ENCODE assay signal across 13 mouse cellular contexts in the genomic region with DNA sequence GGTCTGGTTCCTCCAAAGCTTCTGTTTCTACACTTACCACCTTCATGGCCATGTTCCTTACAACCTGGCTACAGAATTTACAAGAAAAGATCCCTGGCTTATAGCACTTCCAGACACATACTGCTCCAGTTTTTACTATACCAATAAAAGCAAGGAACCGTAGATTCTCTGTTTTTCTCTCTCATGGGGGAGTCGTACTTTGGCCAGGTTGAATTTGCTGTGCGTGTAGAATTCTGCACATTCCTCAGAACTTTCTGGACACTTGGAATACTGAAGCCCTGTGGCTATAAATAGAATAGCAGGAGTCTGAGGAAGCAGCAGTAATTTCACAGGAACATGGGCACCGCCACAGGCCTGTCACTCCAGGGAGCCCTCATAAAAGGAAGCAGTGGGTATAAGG.
DNase-seq lines count a peak whose midpoint lies in the region; ATAC-seq lines count a peak whose summit lies in the region.
"Had no signal": no experiment of that assay in that cellular context is flagged by ENCODE, and none has a peak within 500 bp of the region (broad histone marks: within the 10 kb centered on the region; RNA-seq: fewer than 3 reads in every experiment).

No protein-coding gene starts in this region.

- no peak for DNase-seq in hindbrain, embryonic 10.5 days (ENCODE audit: low spot score)
- no peak for DNase-seq in embryonic facial prominence, embryonic 14.5 days (ENCODE audit: low spot score)
- peak; percentile 46 for DNase-seq in kidney, adult 18-20 months
- DNase-seq in ovary, postnatal 36 days (ENCODE audit: low spot score): no peak
- DNase-seq: cerebellum, adult 11-12 months; gastrocnemius, postnatal 36 days; layer of hippocampus, adult 9-11 months; liver, postnatal 0 days; right cerebral cortex, postnatal 4 days had no signal

- no peak overlapping the region for H3K9ac ChIP-seq in hindbrain, embryonic 16.5 days (ENCODE audit: low read depth, low read length)
- H3K9ac ChIP-seq in embryonic facial prominence, embryonic 14.5 days (ENCODE audit: low read depth, low read length): no peak overlapping the region
- no peak overlapping the region for H3K9ac ChIP-seq in limb, embryonic 15.5 days
- H3K9ac ChIP-seq: liver, postnatal 0 days had no signal

- peaks cover 3% of the 10 kb centered on the region; the same call in 1 of the 2 replicates for H3K4me1 ChIP-seq in hindbrain, embryonic 16.5 days (ENCODE audit: control insufficient read depth, insufficient read depth, low read depth, low read length)
- H3K4me1 ChIP-seq in hindbrain, embryonic 10.5 days (replicated peaks): no peaks in the 10 kb centered on the region
- peaks cover 6% of the 10 kb centered on the region; the same call in 1 of the 2 replicates for H3K4me1 ChIP-seq in embryonic facial prominence, embryonic 14.5 days (ENCODE audit: control insufficient read depth, insufficient read depth, low read length)
- peaks cover 18% of the 10 kb centered on the region for H3K4me1 ChIP-seq in limb, embryonic 15.5 days

- H3K4me3 ChIP-seq in hindbrain, embryonic 16.5 days (ENCODE audit: low read length): no peak overlapping the region
- H3K4me3 ChIP-seq in hindbrain, embryonic 10.5 days: no peak overlapping the region
- H3K4me3 ChIP-seq in embryonic facial prominence, embryonic 14.5 days (ENCODE audit: low read depth, low read length): no peak overlapping the region
- H3K4me3 ChIP-seq in limb, embryonic 15.5 days: no peak overlapping the region
- H3K4me3 ChIP-seq: myocyte had no signal

- H3K27me3 ChIP-seq in hindbrain, embryonic 16.5 days (replicated peaks; ENCODE audit: control insufficient read depth, insufficient read depth, low read length): no peaks in the 10 kb centered on the region
- no peaks in the 10 kb centered on the region for H3K27me3 ChIP-seq in hindbrain, embryonic 10.5 days (ENCODE audit: insufficient read depth, poor library complexity, severe bottlenecking)
- H3K27me3 ChIP-seq in embryonic facial prominence, embryonic 14.5 days (replicated peaks; ENCODE audit: control insufficient read depth, insufficient read depth, low read length): no peaks in the 10 kb centered on the region
- no peaks in the 10 kb centered on the region for H3K27me3 ChIP-seq in limb, embryonic 15.5 days

- no peak for ATAC-seq in hindbrain, embryonic 16.5 days
- ATAC-seq in embryonic facial prominence, embryonic 14.5 days (ENCODE audit: low read depth): no peak
- peak; percentile 52; the same call in 1 of the 2 replicates for ATAC-seq in limb, embryonic 15.5 days (ENCODE audit: insufficient number of reproducible peaks, low FRiP score, low TSS enrichment, low read depth)
- ATAC-seq in cerebellum, adult (ENCODE audit: insufficient number of reproducible peaks, low FRiP score, low TSS enrichment): no peak
- ATAC-seq: liver, postnatal 0 days had no signal

- peak overlapping the region; percentile 14; the same call in 1 of the 2 replicates for H3K27ac ChIP-seq in hindbrain, embryonic 16.5 days (ENCODE audit: low read depth, low read length)
- H3K27ac ChIP-seq in hindbrain, embryonic 10.5 days: no peak overlapping the region
- H3K27ac ChIP-seq in embryonic facial prominence, embryonic 14.5 days (replicated peaks; ENCODE audit: low read depth, low read length): peak overlapping the region; percentile 3; the same call in 1 of the 2 replicates
- peak overlapping the region; percentile 75 for H3K27ac ChIP-seq in limb, embryonic 15.5 days

- H3K36me3 ChIP-seq in hindbrain, embryonic 16.5 days (ENCODE audit: control insufficient read depth, insufficient read depth, low read length): no peaks in the 10 kb centered on the region
- H3K36me3 ChIP-seq in hindbrain, embryonic 10.5 days: no peaks in the 10 kb centered on the region
- H3K36me3 ChIP-seq in embryonic facial prominence, embryonic 14.5 days (ENCODE audit: control insufficient read depth, insufficient read depth, low read length): no peaks in the 10 kb centered on the region
- no peaks in the 10 kb centered on the region for H3K36me3 ChIP-seq in limb, embryonic 15.5 days

- peaks cover 3% of the 10 kb centered on the region; the same call in 1 of the 2 replicates for H3K9me3 ChIP-seq in hindbrain, embryonic 16.5 days (ENCODE audit: control insufficient read depth, low read length)
- 0 out of 2 replicates have a peak, but pooled peaks cover 2% of the 10 kb centered on the region for H3K9me3 ChIP-seq in hindbrain, embryonic 10.5 days
- no peaks in the 10 kb centered on the region for H3K9me3 ChIP-seq in embryonic facial prominence, embryonic 14.5 days (ENCODE audit: control insufficient read depth, low read length)
- no peaks in the 10 kb centered on the region for H3K9me3 ChIP-seq in limb, embryonic 15.5 days

- no peak overlapping the region for H3K4me2 ChIP-seq in hindbrain, embryonic 16.5 days (ENCODE audit: low read length)
- no peak overlapping the region for H3K4me2 ChIP-seq in embryonic facial prominence, embryonic 14.5 days (ENCODE audit: low read depth, low read length)
- no peak overlapping the region for H3K4me2 ChIP-seq in limb, embryonic 15.5 days

- WGBS in hindbrain, embryonic 16.5 days: 52% methylated on average over 4 of the region's 4 CpGs
- WGBS in hindbrain, embryonic 10.5 days: 75% methylated on average over 4 of the region's 4 CpGs
- 39% methylated on average over 4 of the region's 4 CpGs for WGBS in embryonic facial prominence, embryonic 14.5 days
- 20% methylated on average over 4 of the region's 4 CpGs for WGBS in limb, embryonic 15.5 days
